In genomic region chr2:137953144-137953543, GRCm38 (mm10) we compare ENCODE assay signal across 24 mouse cellular contexts.
"Had no signal": no experiment of that assay in that cellular context is flagged by ENCODE, and none has a peak within 500 bp of the region (broad histone marks: within the 10 kb centered on the region; RNA-seq: fewer than 3 reads in every experiment).

No protein-coding gene starts in this region.

- DNase-seq: gastrocnemius, postnatal 14 days; gastrocnemius, postnatal 36 days; heart, adult 11 months; heart, adult 2 months; heart, postnatal 14 days; heart, postnatal 36 days; kidney, adult 11 months; kidney, adult 2 months; kidney, adult 9 months; kidney, postnatal 14 days; kidney, postnatal 36 days; left cerebral cortex, postnatal 4 days had no signal

- H3K27ac ChIP-seq: heart, adult 2 months; heart, embryonic 13.5 days; heart, embryonic 15.5 days; hindbrain, embryonic 14.5 days; hindbrain, postnatal 0 days; kidney, embryonic 15.5 days; kidney, postnatal 0 days; limb, embryonic 13.5 days; limb, embryonic 15.5 days; liver, embryonic 12.5 days; liver, embryonic 14.5 days had no signal

- H3K4me1 ChIP-seq: heart, embryonic 13.5 days; heart, embryonic 15.5 days; kidney, embryonic 15.5 days; limb, embryonic 13.5 days; limb, embryonic 15.5 days; liver, embryonic 12.5 days had no signal

- H3K36me3 ChIP-seq: heart, embryonic 13.5 days; heart, embryonic 15.5 days; kidney, embryonic 15.5 days; limb, embryonic 13.5 days; limb, embryonic 15.5 days; liver, embryonic 12.5 days had no signal

- H3K9ac ChIP-seq: heart, embryonic 13.5 days; heart, embryonic 15.5 days; hindbrain, embryonic 14.5 days; kidney, embryonic 15.5 days; limb, embryonic 13.5 days; limb, embryonic 15.5 days; liver, embryonic 12.5 days; liver, embryonic 14.5 days had no signal

- H3K4me2 ChIP-seq: heart, embryonic 11.5 days; heart, embryonic 13.5 days; heart, embryonic 15.5 days; hindbrain, embryonic 14.5 days; kidney, embryonic 15.5 days; limb, embryonic 13.5 days; limb, embryonic 15.5 days; liver, embryonic 12.5 days had no signal

- H3K27me3 ChIP-seq: heart, embryonic 13.5 days; heart, embryonic 15.5 days; kidney, embryonic 15.5 days; limb, embryonic 13.5 days; limb, embryonic 15.5 days; liver, embryonic 12.5 days had no signal

- ATAC-seq: hindbrain, postnatal 0 days; intestine, embryonic 16.5 days; liver, embryonic 12.5 days had no signal

- H3K4me3 ChIP-seq: heart, adult 2 months; heart, embryonic 13.5 days; heart, embryonic 15.5 days; kidney, embryonic 15.5 days; limb, embryonic 13.5 days; limb, embryonic 15.5 days; liver, embryonic 12.5 days had no signal

- H3K9me3 ChIP-seq: heart, embryonic 13.5 days; heart, embryonic 15.5 days; kidney, embryonic 15.5 days; limb, embryonic 13.5 days; limb, embryonic 15.5 days; liver, embryonic 12.5 days had no signal
